Mouse (Mus musculus) ovary, adult 18-20 months (tissue): Measurements from ENCODE around the gene Nup133.
A peak's percentile ranks its signal among the peaks of the same experiment; 100 is the strongest.
"Not testable (repeated sequence)": the region's sequence is repeated elsewhere in the genome, so short reads cannot be mapped to it uniquely, and the experiment has no call there.

Experiments
- DNase-seq: peaks from one replicate; pipeline ENCODE4 v3.0.0; 2022; ENCODE audit warnings: low spot score, mixed read lengths

The Nup133 gene

GRCm38 (mm10) chr8:123948942-123949685 lies at the start of gene Nup133:
Nup133 (minus strand) TSS chr8:123949265.
- peak; percentile 96 for DNase-seq

DNA sequence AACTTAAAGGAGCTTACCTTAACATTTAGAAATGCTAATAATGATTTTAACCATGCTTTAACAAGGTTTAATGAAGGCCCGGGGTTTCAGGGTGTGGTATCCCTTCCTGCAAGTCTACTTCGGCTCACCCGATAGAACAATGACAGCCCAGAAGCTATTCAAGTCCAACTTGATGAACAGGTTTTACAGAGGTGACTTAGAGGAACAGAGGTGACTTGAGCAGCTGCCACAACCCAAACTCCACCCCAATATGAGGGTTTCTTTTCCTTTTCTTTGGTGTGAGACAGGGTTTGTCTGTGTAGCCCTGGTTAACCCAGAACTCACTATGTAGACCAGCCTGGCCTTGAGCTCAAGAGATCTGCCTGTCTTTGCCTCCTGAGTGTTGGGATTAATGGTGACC lies 44.9 kb upstream of the Nup133 start:
- DNase-seq = no peak

DNA sequence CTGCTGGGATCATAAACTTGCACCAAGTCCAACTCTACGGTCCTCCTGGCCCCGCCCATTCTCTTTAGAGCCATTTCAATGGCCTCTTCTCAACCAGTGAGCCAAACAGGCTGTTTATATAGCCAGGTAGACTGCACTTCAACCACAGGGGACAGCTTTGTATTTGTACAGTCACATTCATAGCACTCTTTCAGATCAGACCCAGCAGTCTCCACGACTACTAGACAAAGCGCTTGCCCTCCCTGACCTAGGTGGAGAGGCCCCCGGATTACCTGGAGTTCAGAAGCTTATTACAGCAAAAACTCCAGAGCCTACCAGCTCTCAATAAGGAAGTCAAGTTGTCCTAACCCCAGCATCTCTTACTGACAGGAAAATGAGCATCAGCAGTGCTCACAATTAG lies 44.5 kb upstream of the Nup133 start:
- DNase-seq = no peak

GRCm38 (mm10) chr8:123992587-123992986 lies 43.5 kb upstream of the Nup133 start:
- DNase-seq = no peak

DNA sequence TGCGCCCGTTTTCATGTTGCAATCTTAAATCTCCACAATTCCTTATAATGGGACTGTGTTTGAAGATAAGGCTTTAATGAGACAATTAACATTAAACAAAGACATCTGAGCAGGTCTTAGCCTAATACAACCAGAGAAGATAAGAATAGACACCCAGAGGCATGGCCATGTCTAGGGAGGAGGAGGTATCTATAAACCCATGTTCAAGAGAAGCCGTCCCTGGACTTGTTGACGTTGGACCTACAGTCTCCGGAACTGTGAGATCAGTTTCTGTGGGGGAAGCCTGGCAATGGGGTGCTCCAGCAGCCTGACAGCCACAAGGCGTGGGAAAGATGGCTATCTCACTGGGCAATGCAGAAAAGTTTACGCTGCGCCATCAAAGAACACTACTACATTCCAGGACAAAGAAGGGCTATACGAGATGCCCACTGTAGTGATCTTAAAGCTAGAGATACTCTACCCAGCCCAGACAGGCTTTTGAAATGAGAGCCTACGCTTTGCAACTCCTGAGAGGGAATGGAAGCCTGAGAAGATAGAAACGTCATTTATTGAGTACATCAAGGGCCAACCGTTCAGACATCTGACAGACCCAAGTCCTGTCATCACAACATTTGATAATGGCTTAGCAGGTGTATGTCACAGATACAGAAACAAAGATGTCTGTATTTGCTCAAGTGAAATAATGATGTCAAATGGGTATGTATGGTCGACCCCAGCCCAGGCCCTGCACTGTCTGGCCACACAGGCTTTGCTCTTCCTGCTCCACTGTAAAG lies 41.4 kb upstream of the Nup133 start:
- no peak for DNase-seq

DNA sequence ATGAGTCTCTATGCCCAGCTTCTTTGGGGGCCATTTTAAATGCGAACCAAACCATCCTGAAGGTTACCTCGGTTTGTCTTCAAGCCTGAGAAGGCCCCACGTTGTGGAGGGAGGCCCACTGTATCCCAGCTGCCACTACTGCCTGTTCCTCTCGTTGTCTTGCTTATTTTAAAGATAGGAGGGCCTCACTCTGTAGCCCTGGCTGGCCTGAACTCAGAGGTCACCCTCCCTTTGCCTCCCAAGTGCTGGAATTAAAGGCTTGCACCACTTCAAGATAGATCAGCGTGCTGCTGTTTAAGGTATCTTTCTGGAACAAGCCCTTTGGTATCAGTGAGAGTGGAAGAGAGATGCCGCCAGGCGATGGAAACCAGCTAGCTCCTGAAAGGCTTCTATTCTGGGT lies 40.1 kb upstream of the Nup133 start:
- no peak for DNase-seq

GRCm38 (mm10) chr8:123988605-123989038 lies 39.6 kb upstream of the Nup133 start:
- DNase-seq = no peak

DNA sequence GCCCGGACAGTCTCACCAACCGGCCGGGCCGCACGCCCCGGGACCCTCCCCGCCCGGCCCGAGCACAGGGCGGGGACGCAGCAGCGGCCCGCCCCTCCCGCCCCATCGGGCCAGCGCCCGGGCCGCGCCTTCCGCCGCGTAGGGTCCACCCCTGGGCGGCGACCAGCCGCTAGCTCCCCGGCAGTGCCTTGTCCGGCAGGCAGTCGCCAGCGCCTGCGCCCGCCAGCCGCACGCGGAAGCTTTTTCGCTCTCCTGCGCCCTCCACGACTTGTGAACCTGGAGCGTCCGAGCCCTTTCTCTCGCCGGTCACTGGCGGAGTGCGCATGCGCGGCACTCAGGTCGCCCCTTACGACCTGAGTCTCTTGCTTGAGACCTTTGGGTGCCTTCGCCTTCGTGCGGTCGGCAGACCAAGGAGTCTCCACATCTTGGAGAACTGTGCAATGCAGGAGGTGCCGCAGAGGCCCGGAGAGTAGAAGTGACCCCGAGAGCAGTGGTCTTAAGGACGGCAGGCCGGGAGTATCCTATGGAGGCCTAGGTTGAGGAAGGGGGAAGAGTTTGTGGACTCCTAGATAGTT lies 33.8 kb upstream of the Nup133 start, which contains the start of gene Abcb10:
Gene Abcb10 (minus strand): TSS at position 297 of the 575 bp plus-strand sequence.
- peak; percentile 93 for DNase-seq

DNA sequence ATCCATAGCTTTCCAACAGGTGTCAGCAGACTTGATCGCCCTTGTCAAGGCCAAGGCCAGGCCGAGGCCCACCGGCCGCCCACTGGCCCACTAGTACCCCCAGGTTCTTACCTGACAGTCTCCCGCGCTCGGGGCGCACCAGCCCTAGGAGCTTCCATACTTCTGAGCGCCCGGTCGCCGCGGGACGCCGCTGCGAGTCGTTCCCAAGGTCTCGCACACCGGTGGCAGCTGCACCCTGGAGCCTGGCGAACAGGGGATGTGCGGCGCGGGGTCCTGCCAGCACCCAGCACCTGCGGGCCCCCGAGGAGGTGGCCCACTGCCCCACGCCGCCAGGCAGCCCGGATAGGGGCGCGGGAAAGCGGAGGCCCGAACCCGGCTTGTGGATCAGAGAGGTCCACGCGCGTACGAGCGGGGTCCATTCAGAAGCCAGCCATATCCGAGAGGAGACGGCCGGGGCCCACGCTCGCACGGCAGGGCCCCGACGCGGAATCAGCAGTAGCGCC lies 33.3 kb upstream of the Nup133 start:
- DNase-seq = peak; percentile 8

DNA sequence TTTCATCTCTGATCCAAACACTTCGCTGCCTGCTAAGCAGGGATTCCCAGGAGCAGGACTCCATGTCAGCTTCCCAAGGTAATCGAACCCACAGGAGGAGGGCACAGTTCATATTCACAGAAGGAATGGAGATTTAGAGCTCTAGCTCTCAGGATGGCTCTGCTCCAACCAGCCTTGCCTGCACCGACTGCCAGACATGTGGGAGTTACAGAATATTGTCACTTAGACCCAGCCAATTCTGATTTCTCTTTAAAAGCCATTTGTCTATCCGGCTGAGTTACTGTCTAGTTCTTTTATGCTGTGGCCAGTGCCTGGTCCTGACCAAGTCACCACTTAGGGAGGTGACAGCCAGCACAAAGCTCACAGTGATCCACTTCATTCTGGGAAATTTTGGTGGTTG lies 32.6 kb upstream of the Nup133 start:
- DNase-seq = no peak

DNA sequence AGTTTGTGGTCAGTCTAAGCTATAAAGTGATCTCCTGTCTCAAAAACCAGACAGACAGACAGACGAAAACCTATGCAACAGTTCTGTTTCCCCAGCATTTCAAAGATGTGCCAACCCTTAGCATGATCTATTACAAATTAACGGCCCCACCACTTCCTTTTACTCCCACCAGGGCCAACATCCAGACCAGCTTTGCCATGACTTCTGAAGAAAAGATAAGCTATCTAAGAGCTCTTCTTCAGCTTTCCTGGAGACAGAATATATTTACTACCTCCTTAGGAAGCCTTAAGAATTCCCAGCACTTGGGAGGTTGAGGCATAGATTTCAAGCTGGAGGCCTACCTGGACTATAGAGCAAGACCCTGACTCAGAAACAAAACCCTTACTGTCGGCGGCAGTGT lies 31.2 kb upstream of the Nup133 start:
- DNase-seq = no peak

DNA sequence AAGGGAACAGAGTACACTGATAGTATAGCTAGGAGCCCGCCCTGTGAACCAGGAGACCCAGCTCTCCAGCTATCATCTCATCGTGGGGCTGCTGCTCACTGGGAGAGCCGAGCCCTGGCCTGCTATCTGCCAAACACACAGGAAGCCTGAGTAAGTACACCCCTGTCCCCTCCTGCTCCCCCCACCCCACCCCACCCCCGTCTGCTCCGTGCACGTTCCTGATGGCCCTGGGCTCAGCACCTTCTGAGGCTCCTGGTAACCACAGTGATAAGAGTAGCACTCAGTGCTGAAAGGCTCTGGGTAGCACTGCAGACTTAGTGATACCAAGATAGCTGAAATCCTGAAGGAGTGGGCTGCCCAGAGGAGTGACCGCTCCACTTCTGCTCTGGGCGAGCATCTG lies 29.9 kb upstream of the Nup133 start:
- no peak for DNase-seq

- no peak for DNase-seq
Observed at GRCm38 (mm10) chr8:123978166-123978838, 29.2 kb upstream of the Nup133 start.

DNA sequence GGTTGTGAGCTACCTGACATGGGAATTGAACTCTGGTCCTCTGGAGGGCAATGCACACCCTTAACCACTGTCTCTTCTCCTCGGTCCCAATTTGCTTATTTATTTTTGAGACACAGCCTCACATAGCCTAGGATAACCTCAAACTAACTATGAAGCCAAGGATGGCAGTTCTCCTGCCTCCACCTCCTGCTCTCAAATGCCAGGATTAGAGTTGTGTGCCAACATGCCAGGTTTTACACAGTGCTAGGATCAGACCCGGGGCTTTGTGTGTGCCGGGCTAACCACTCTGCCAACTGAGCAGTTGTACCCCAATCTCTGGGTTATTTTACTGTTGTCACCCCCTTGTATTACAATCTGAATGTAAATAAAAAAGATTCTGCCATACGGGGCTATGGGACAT lies 28.4 kb upstream of the Nup133 start:
- DNase-seq = no peak

GRCm38 (mm10) chr8:123973495-123973894 lies 24.4 kb upstream of the Nup133 start:
- DNase-seq = no peak

DNA sequence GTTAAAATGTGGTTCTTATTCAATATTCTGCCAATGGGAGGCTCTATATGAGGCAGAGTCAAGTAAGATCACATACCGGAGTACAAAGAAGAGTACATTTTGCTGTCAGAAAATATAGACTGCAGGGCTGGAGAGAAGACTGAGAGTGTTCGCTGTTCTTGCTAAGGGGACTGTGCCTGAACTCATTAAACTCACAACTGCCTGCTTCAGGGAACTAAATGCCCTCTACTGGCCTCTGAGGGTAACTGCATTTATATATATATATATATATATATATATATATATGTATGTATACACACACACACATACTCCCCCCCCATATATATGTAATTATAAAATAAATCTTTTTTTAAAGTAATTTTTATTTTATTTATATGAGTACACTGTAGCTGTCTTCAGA lies 17.8 kb upstream of the Nup133 start:
- DNase-seq = no peak

GRCm38 (mm10) chr8:123961371-123961770 lies 12.3 kb upstream of the Nup133 start:
- no peak for DNase-seq

GRCm38 (mm10) chr8:123960556-123960955 lies 11.5 kb upstream of the Nup133 start:
- DNase-seq = not testable (repeated sequence)

GRCm38 (mm10) chr8:123960056-123960455 lies 11.0 kb upstream of the Nup133 start:
- DNase-seq = no peak

DNA sequence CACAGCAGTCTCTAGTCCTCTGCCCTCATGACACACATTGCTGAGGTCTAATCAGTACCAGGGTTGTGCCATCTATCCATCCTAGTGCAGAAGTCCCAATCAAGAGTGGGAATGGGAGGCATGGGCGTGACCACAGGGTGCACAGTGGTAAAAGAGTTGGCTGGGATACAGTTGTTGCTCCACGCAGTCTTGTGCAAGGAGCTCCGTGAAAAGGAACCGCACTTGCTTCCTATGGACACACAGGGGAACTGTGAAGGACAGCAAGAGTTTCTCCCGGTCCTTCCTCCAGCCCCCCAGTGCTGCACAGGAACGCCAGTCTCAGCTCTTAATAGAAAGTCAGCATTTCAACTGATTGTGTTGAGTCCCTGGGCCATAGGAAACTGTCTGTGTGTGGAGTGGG lies 10.4 kb upstream of the Nup133 start:
- DNase-seq = no peak

DNA sequence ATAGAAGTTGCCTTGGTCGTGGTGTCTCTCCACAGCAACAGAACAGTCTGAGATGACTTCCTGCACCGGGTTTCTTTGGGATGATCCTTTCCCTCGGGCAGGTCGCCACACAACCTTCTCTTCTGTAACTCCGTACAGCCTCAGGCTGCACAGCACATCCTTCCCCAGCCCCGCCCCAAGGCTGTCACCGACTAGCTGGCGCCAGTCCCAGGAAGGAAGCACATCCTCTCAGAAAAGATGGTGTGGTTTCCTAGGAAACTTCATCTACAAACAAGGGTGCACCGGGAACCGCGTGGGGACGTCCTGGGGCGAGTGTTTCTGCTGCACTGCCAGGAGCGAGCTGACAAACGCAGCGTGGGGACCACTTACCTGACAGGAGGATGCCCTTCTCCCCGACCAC lies 9.1 kb upstream of the Nup133 start:
- no peak for DNase-seq

DNA sequence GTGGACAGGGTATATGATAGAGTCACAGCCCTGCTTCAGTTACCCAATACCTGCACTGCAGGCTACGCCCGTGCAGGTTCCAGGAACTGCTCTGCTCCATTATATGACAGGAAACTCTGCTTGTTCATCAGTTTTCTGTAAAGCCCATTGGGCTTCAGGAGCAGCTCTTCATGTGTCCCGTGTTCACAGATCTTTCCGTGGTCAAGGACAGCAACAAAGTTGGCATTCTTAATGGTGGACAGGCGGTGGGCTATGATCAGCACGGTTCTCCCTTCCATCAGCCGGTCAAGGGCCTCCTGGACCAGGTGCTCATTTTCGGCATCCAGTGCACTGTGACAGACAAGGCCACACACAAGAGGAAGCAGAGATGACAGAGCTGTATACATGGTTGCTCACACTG lies 5.2 kb upstream of the Nup133 start:
- DNase-seq = no peak
